Mouse (Mus musculus): ENCODE data around the gene Tpp1.

The Tpp1 gene

GRCm38 (mm10) chr7:105751491-105752433, at the start of gene Tpp1:
Gene Tpp1 (minus strand): TSS chr7:105752235.
- DNase-seq, result peak; percentile 99

- DNase-seq, result no peak
Observed at GRCm38 (mm10) chr7:105796972-105797371, 44.9 kb upstream of the Tpp1 start.

GRCm38 (mm10) chr7:105795759-105796366, 43.8 kb upstream of the Tpp1 start:
- no peak for DNase-seq

GRCm38 (mm10) chr7:105793701-105794100, 41.7 kb upstream of the Tpp1 start:
- no peak for DNase-seq

- DNase-seq, result no peak
Observed at GRCm38 (mm10) chr7:105791147-105791546, 39.1 kb upstream of the Tpp1 start.

GRCm38 (mm10) chr7:105787285-105788140, 35.5 kb upstream of the Tpp1 start, which contains the start of gene Dchs1:
Gene Dchs1 (minus strand): TSS chr7:105787654.
- no peak for DNase-seq

GRCm38 (mm10) chr7:105786506-105787284, 34.7 kb upstream of the Tpp1 start:
- DNase-seq, result no peak

GRCm38 (mm10) chr7:105784556-105784955, 32.5 kb upstream of the Tpp1 start:
- DNase-seq, result no peak

- DNase-seq, result no peak
Observed at GRCm38 (mm10) chr7:105783861-105784260, 31.8 kb upstream of the Tpp1 start.

GRCm38 (mm10) chr7:105778553-105779265, 26.7 kb upstream of the Tpp1 start:
- no peak for DNase-seq

- no peak for DNase-seq
Observed at GRCm38 (mm10) chr7:105777797-105778552, 25.9 kb upstream of the Tpp1 start.

- no peak for DNase-seq
Observed at GRCm38 (mm10) chr7:105777316-105777715, 25.3 kb upstream of the Tpp1 start.

- DNase-seq, result no peak
Observed at GRCm38 (mm10) chr7:105776026-105776425, 24.0 kb upstream of the Tpp1 start.

- no peak for DNase-seq
Observed at GRCm38 (mm10) chr7:105774661-105775060, 22.6 kb upstream of the Tpp1 start.

GRCm38 (mm10) chr7:105773041-105773440, 21.0 kb upstream of the Tpp1 start:
- no peak for DNase-seq

- DNase-seq, result no peak
Observed at GRCm38 (mm10) chr7:105772331-105772730, 20.3 kb upstream of the Tpp1 start.

GRCm38 (mm10) chr7:105769959-105770358, 17.9 kb upstream of the Tpp1 start:
- DNase-seq, result no peak

- no peak for DNase-seq
Observed at GRCm38 (mm10) chr7:105767729-105768165, 15.7 kb upstream of the Tpp1 start.

- no peak for DNase-seq
Observed at GRCm38 (mm10) chr7:105764331-105764730, 12.3 kb upstream of the Tpp1 start.

- DNase-seq, result no peak
Observed at GRCm38 (mm10) chr7:105762517-105763270, 10.7 kb upstream of the Tpp1 start.
